Mouse (Mus musculus) urinary bladder, postnatal 25 days (tissue): ENCODE data around the gene Gm16451.
"Not testable (repeated sequence)": the region's sequence is repeated elsewhere in the genome, so short reads cannot be mapped to it uniquely, and the experiment has no call there.

Experiments used
- DNase-seq: peaks from one replicate; pipeline ENCODE4 v3.0.0; 2022; ENCODE audit warnings: low spot score

The Gm16451 gene

DNA sequence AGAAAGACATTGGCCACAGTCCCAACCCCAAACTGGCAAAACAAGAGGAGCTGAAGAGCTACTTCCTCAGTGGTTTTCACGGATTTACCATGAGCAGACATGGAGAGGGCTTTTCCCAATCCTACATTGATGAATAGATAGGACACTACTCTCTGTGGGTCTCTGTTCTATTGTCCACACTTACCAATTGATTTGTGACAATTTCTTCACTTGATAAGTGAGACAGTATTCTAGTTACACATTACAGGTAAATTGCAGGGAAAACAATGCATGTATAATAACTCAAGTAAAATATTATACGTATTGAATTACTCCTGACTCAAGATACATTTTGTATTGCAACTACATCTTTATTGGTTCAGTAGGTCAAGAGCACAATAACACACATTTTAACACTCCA, at the start of gene Gm16451:
Gm16451 (minus strand) TSS at position 101 of the 400 bp plus-strand sequence.
- DNase-seq, result not testable (repeated sequence)

DNA sequence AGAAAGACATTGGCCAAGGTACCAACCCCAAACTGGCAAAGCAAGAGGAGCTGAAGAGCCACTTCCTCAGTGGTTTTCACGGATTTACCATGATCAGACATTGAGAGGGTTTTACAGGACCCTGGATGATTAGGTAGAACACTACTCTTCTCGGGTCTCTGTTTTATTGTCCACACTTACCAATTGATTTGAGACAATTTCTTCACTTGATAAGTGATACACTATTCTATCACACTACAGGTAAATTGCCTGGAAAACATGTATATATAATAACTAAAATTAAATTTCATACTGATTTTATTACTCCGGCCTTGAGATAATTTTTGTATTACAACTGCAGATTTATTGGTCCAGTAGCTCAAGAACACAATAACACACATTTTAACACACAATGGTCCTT, 45.9 kb upstream of the Gm16451 start, which contains the start of gene Vmn1r142:
Vmn1r142 (minus strand) TSS at position 101 of the 400 bp plus-strand sequence.
- not testable (repeated sequence) for DNase-seq

DNA sequence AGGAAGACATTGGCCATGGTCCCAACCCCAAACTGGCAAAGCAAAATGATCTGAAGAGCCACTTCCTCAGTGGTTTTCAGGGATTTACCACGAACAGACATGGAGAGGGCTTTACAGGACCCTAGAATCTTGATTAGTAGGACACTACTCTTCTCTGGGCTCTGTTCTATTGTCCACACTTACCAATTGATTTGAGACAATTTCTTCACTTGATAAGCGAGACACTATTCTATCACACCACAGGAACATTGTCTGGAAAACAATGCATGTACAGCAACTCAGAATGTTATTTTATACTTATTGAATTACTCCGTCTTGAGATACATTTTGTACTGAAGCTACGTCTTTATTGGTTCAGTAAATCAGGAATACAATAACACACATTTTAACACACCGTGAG, 16.6 kb upstream of the Gm16451 start, which contains the start of gene Gm10666:
Gm10666 (minus strand) TSS at position 101 of the 400 bp plus-strand sequence.
- not testable (repeated sequence) for DNase-seq

DNA sequence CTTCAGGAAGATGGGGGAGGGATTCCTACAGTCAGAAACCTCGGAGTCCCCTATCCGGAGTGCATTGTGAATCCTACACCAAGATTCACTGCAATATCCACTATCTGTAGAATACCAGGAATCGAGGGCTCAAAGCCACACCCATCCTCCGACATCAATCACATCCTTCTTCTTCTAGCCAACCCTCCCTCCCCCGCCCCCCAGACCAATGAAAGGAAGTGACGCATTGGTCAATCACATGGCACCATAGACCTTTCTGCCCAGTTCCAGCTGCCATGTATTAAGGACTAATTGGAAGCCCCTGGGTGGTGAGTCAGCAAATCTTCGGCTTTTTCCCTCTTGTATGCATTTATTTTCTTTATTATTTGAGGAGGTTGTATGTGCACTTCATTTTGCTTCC, 49.3 kb downstream of the Gm16451 start, which contains the start of gene Vmn1r139:
Vmn1r139 (plus strand) TSS at position 301 of the 400 bp plus-strand sequence.
- not testable (repeated sequence) for DNase-seq
